Mouse (Mus musculus): ENCODE data around the gene Sept3. TPM values are rescaled to one million over a fixed set of nuclear protein-coding genes. Genes with fewer than 3 reads are reported as not detected.

Gene Sept3
- polyA plus RNA-seq (2015; fragmentation: Nextera tagmentation; extraction: Ambion mirVana), result 30.8 and 32.4 TPM in 2 replicates

DNA sequence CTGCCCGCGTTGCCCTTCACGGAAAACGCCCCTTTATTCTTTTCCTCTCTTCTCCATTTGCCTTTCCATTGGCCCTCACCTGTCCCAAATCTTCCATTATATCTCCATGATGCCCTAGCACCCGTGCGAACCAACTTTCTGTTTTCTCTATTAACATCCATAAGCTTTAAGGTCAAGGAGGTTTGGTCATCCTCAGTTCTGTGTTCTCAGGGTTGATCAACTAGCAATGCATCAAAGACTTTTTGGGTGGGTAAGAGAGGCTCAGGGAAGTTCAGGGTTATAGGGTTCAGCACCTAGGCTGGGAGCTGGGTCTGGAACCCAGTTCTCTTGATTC is at the start of gene Sept3:
Gene Sept3, plus strand, starts transcription at position 301 of the 334 bp plus-strand sequence.
- Histone ChIP-seq H3K4me3 (peak within 1 kb of the TSS; percentile 66), H3K36me3 (peaks cover 12% of the 10 kb centered on the region), H3K4me1 (peaks cover 12% of the 10 kb centered on the region), H3K27me3 (peaks cover 47% of the 10 kb centered on the region), H3K27ac (0 out of 2 replicates have a peak within 1 kb of the TSS, but pooled peaks have one; percentile 22), H3K9ac (peak within 1 kb of the TSS; percentile 82), H3K9me3 (no peaks in the 10 kb centered on the region), H3K4me2 (peak within 1 kb of the TSS; percentile 95)
- ATAC-seq (ENCODE audit: insufficient number of reproducible peaks, insufficient read depth, low FRiP score, low TSS enrichment, low read depth), result no peak
- 29% methylated on average over 6 of the region's 6 CpGs for WGBS

DNA sequence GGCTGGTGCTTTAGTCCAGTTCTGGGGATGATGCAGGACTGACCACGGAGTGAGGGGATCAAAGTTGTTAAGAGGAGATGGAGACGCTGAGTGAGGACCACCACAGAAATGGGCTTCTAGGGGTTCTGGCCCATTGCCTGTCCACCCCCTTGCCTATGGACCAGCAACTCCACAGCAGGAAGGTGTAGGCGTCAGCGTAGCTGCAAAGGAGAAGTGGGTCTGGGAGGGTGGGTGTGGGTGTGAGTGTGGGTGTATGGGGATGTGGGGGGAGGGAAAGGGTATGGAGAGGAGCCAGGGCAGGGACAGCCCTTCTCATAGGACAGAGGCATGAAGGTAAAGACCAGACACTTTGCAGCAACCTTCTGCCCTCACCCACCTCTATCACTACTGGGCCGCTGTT is 48.9 kb upstream of the Sept3 start:
- WGBS, result 95% methylated on average over 5 of the region's 5 CpGs
- peaks cover 13% of the 10 kb centered on the region for H3K4me1 ChIP-seq
- H3K27me3 ChIP-seq, result peaks cover 44% of the 10 kb centered on the region

DNA sequence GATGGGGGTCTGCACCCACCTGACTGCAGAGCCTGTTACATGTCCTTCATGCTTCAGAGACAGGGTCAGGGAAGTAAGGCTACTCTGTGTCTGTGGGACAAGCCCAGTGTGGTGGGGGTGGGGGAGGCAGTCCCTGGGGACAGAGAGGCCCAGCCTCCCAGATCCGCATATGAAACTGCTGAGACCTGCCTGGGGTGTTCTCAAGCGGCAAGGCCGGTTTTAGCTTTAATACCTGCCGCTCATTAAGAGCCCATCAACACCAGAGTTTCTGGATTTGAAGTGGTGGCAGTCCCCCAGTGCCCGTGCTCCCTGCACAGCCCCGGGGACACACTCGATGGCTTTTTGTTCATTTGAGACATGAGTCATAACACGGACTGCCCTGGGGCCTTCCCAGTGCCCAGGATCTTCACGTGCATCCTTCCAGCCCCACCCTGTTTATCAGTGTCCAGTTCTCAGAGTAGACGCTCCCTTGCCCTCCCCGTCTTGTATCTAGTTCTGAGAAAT is 45.1 kb upstream of the Sept3 start:
- WGBS, result 27% methylated on average over 11 of the region's 11 CpGs
- peaks cover 2% of the 10 kb centered on the region; the same call in 1 of the 2 replicates for H3K4me1 ChIP-seq
- peaks cover 17% of the 10 kb centered on the region for H3K27me3 ChIP-seq
- no peak overlapping the region for H3K4me2 ChIP-seq
- H3K9ac ChIP-seq, result peak overlapping the region; percentile 22; the same call in 1 of the 2 replicates
- ATAC-seq (ENCODE audit: insufficient number of reproducible peaks, insufficient read depth, low FRiP score, low TSS enrichment, low read depth), result 0 out of 2 replicates have a peak, but pooled peaks have one; percentile 28
- no peak overlapping the region for H3K27ac ChIP-seq
- H3K36me3 ChIP-seq, result 0 out of 2 replicates have a peak, but pooled peaks cover 5% of the 10 kb centered on the region
- H3K9me3 ChIP-seq, result no peaks in the 10 kb centered on the region
- H3K4me3 ChIP-seq, result no peak overlapping the region

More for the DNA sequence above, 48.9 kb upstream of the Sept3 start:
- H3K36me3 ChIP-seq, result no peaks in the 10 kb centered on the region
- H3K9me3 ChIP-seq, result no peaks in the 10 kb centered on the region
- no peak for ATAC-seq (ENCODE audit: insufficient number of reproducible peaks, insufficient read depth, low FRiP score, low TSS enrichment, low read depth)
- H3K4me3 ChIP-seq, result no peak overlapping the region
- H3K27ac ChIP-seq, result no peak overlapping the region
- H3K4me2 ChIP-seq, result no peak overlapping the region
- no peak overlapping the region for H3K9ac ChIP-seq

DNA sequence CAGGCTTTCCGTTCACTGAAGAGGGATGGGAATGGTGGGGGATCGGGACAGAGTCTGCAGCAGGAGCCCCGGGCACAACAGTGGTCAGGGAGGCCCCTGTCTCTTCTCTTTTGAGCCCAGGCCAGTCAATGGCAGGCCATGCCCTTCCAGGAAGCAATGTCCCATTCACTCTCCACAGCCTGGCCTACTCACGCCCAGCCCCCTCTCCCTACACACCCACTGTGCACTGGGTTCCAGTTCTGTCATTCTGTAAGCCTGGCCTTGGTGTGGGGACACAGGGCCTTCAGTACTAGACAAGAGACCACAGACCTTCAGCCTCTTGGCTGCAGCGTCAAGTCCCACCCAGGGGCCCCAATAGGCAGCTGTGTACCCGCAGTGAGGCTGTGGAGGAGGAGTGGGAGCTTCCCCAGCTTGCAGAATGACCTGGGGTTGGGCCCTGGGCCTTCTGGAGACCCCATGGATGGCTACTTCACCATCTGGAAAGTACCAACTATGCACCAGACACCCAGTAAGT is 44.5 kb upstream of the Sept3 start:
- no peak overlapping the region for H3K4me2 ChIP-seq
- no peaks in the 10 kb centered on the region for H3K9me3 ChIP-seq
- no peak overlapping the region for H3K4me3 ChIP-seq
- 63% methylated on average over 6 of the region's 6 CpGs for WGBS
- ATAC-seq (ENCODE audit: insufficient number of reproducible peaks, insufficient read depth, low FRiP score, low TSS enrichment, low read depth), result no peak
- no peaks in the 10 kb centered on the region; the same call in 1 of the 2 replicates for H3K4me1 ChIP-seq
- H3K36me3 ChIP-seq, result 0 out of 2 replicates have a peak, but pooled peaks cover 6% of the 10 kb centered on the region
- H3K9ac ChIP-seq, result 0 out of 2 replicates have a peak overlapping the region, but pooled peaks have one; percentile 22
- H3K27me3 ChIP-seq, result peaks cover 11% of the 10 kb centered on the region
- no peak overlapping the region for H3K27ac ChIP-seq

DNA sequence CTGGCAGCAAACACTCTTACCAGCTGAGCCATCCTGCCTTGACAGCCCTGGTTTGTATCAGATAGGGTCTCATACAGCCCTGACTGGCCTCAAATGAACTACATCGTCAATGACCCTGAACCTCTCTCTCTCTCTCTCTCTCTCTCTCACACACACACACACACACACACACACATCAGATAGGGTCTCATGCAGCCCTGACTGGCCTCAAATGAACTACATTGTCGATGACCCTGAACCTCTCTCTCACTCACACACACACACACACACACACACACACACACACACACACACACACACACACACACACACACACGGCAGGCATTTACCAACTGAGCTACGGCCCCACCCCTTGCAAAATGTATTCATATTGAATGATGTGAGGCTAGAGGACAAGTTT is 43.6 kb upstream of the Sept3 start:
- Histone ChIP-seq H3K4me2 (no peak overlapping the region), H3K9ac (no peak overlapping the region), H3K4me3 (no peak overlapping the region), H3K27me3 (peaks cover 2% of the 10 kb centered on the region), H3K27ac (no peak overlapping the region), H3K9me3 (no peaks in the 10 kb centered on the region), H3K4me1 (no peaks in the 10 kb centered on the region; the same call in 1 of the 2 replicates), H3K36me3 (0 out of 2 replicates have a peak, but pooled peaks cover 6% of the 10 kb centered on the region)
- 80% methylated on average over 4 of the region's 4 CpGs for WGBS
- ATAC-seq (ENCODE audit: insufficient number of reproducible peaks, insufficient read depth, low FRiP score, low TSS enrichment, low read depth), result no peak

DNA sequence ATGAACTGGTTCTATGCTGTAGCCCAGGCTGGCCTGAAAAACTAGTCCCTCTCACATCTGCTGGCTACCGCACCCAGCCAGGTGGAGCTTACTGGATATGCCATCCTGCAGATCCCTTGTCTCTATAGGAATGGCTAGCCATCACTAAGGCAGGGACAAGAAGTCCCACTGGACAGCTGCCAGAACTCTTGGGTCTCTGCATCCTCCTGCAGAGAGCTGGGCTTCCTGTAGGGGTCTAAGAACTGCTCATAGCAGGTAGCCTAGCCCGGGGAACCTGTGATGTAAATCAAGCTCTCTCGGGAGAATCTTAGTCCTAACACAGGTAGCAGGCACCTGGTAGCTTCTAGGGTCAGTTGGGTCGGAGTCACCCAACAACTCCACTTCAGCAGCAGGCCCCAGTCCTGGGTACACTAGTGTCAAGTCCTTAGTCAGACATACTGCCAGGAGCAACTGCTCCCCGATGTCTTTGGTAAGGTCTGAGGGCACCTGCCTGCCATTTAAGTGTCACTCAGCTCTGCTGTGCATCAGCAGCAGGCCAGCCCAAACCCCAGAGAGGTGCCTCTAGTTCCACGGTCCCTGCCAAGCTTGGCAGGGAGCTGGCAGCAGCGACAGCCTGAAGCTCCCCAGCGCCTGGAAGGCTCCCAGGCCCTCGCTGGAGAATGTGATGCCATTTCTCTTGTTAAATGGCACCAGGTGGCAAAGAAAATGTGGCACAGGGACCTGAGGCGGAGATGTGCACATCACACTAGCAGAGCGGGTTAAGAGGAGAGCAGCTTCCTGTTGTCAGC is 42.9 kb upstream of the Sept3 start:
- no peaks in the 10 kb centered on the region for H3K9me3 ChIP-seq
- H3K4me3 ChIP-seq, result no peak overlapping the region
- no peaks in the 10 kb centered on the region for H3K27me3 ChIP-seq
- no peak for ATAC-seq (ENCODE audit: insufficient number of reproducible peaks, insufficient read depth, low FRiP score, low TSS enrichment, low read depth)
- H3K36me3 ChIP-seq, result 0 out of 2 replicates have a peak, but pooled peaks cover 6% of the 10 kb centered on the region
- H3K4me2 ChIP-seq, result no peak overlapping the region
- H3K9ac ChIP-seq, result no peak overlapping the region
- no peak overlapping the region for H3K27ac ChIP-seq
- H3K4me1 ChIP-seq, result no peaks in the 10 kb centered on the region; the same call in 1 of the 2 replicates
- WGBS, result 61% methylated on average over 11 of the region's 11 CpGs

DNA sequence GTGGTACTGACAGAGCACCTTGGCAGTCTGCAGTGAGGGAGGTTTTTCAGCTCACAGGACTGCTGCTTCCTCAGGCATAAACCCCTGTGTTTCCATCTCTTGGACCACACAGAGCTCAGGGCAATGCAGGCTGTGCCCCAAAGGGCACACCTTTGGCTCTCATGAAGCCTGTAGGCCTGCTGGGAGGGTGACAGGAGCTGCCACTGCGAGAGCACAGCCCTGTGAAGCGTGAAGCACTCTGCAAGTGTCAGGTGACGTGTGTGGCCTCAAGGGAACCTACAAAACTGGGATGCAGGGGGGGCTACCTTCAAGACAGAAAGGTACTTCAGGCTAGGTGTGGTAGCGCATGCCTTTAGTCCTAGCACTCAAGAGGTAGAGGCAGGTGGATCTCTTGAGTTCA is 42.0 kb upstream of the Sept3 start:
- WGBS, result 62% methylated on average over 4 of the region's 4 CpGs
- Histone ChIP-seq H3K9me3 (no peaks in the 10 kb centered on the region), H3K27me3 (no peaks in the 10 kb centered on the region), H3K27ac (no peak overlapping the region), H3K4me2 (no peak overlapping the region), H3K9ac (no peak overlapping the region), H3K4me1 (no peaks in the 10 kb centered on the region; the same call in 1 of the 2 replicates), H3K36me3 (0 out of 2 replicates have a peak, but pooled peaks cover 6% of the 10 kb centered on the region), H3K4me3 (no peak overlapping the region)
- no peak for ATAC-seq (ENCODE audit: insufficient number of reproducible peaks, insufficient read depth, low FRiP score, low TSS enrichment, low read depth)

DNA sequence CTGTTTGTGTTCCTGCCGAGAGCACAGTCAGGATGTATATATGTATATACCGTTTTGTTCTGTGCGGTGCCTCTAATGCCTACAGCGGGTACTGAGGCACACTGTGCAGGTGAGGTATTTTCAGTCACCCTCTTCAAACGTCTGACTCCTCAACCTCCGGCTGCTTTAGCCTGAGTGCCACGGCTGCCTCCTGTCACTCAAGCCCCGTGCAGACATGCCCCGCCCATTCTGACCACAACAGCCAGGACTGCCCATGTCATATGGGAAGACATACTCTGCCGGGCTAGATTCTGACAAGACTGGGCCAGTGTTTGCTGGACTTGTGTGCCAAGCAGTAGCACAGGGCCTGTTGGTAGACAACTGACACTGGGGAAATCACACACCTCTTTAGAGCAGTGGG is 39.0 kb upstream of the Sept3 start:
- Histone ChIP-seq H3K4me1 (peaks cover under 1% of the 10 kb centered on the region; the same call in 1 of the 2 replicates), H3K4me3 (no peak overlapping the region), H3K4me2 (no peak overlapping the region), H3K9ac (no peak overlapping the region), H3K27ac (no peak overlapping the region), H3K9me3 (no peaks in the 10 kb centered on the region), H3K36me3 (peaks cover 20% of the 10 kb centered on the region), H3K27me3 (no peaks in the 10 kb centered on the region)
- WGBS, result 69% methylated on average over 10 of the region's 10 CpGs
- ATAC-seq (ENCODE audit: insufficient number of reproducible peaks, insufficient read depth, low FRiP score, low TSS enrichment, low read depth), result no peak

DNA sequence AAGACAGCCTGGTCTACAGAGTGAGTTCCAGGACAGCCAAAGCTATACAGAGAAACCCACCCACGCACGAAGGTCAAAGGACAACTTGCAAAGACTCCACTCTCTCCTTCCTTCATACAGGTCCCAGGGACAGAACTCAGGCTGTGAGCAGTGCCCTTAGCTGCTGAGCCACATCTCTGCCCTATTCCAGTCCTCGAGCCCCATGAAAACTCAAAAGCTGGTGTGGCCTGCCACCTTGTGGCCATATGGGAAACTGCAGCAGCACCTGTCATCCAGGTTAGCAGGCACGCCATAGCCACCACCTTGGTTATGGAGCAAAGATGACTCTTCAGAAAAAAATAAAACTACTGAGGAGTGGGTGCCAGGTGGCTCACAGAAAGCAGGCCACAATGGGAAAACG is 38.1 kb upstream of the Sept3 start:
- no peak for ATAC-seq (ENCODE audit: insufficient number of reproducible peaks, insufficient read depth, low FRiP score, low TSS enrichment, low read depth)

DNA sequence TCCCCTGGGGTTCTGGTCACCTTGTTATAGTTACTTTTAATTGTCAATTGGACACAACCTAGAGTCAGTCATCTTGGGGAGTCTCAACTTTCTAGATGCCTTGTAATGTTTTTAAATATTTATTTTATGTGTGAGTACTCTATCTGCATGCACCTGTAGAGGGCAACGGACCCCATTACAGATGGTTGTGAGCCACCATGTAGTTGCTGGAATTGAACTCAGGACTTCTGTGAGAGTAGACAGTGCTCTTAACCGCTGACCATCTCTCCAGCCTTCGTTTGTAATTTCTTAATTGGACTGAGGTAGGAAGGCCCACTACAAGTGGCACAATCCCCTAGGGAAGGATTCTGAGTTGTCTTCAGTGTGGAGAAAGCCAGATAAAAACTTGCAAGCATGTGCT is 31.4 kb upstream of the Sept3 start:
- Histone ChIP-seq H3K9ac (peak overlapping the region; percentile 76), H3K4me3 (peak overlapping the region; percentile 68), H3K4me2 (peak overlapping the region; percentile 92), H3K36me3 (peaks cover 10% of the 10 kb centered on the region), H3K27ac (no peak overlapping the region), H3K4me1 (peaks cover 15% of the 10 kb centered on the region), H3K27me3 (no peaks in the 10 kb centered on the region), H3K9me3 (no peaks in the 10 kb centered on the region)
- no peak for ATAC-seq (ENCODE audit: insufficient number of reproducible peaks, insufficient read depth, low FRiP score, low TSS enrichment, low read depth)
- WGBS, result 74% methylated on average over 3 of the region's 3 CpGs

More for the DNA sequence above, 38.1 kb upstream of the Sept3 start:
- WGBS, result 15% methylated on average over 5 of the region's 5 CpGs
- no peak overlapping the region for H3K4me3 ChIP-seq
- H3K36me3 ChIP-seq, result peaks cover 20% of the 10 kb centered on the region
- no peaks in the 10 kb centered on the region for H3K27me3 ChIP-seq
- no peaks in the 10 kb centered on the region for H3K9me3 ChIP-seq
- peaks cover 3% of the 10 kb centered on the region; the same call in 1 of the 2 replicates for H3K4me1 ChIP-seq
- H3K4me2 ChIP-seq, result no peak overlapping the region
- H3K27ac ChIP-seq, result no peak overlapping the region
- no peak overlapping the region for H3K9ac ChIP-seq

DNA sequence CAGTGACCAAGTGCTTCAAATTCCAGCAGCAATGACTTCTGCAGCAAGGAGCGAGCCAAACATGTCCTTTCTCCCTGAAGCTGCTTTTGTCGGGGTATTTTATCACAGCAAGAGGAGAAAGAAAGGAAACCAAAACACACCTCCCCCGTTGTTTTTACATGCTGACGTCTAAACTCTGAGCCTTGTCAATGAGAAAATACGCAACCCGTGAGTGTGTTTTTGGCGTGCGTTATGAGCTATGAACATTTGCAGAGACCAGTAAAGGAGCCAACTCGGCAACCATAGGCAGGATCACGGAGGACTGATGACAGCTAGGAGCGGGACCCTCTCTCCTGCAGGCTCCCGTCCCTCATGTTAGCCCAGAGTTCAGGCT is 31.0 kb upstream of the Sept3 start:
- no peak for ATAC-seq (ENCODE audit: insufficient number of reproducible peaks, insufficient read depth, low FRiP score, low TSS enrichment, low read depth)
- WGBS, result 5% methylated on average over 12 of the region's 12 CpGs
- 0 out of 2 replicates have a peak overlapping the region, but pooled peaks have one; percentile 80 for H3K27ac ChIP-seq

More for the DNA sequence above, 31.0 kb upstream of the Sept3 start:
- Histone ChIP-seq H3K4me1 (peaks cover 15% of the 10 kb centered on the region), H3K9ac (peak overlapping the region; percentile 76), H3K4me3 (peak overlapping the region; percentile 68), H3K9me3 (no peaks in the 10 kb centered on the region), H3K4me2 (peak overlapping the region; percentile 92), H3K27me3 (no peaks in the 10 kb centered on the region), H3K36me3 (peaks cover 7% of the 10 kb centered on the region; the same call in 1 of the 2 replicates)
